Mouse (Mus musculus): ENCODE measurements around the gene Cacna1i. TPM values are rescaled to one million over a fixed set of nuclear protein-coding genes. Genes with fewer than 3 reads are reported as not detected.
A peak's percentile ranks its signal among the peaks of the same experiment; 100 is the strongest.

Gene Cacna1i
- total RNA-seq (2021), result 10 to 100 TPM; 36.1 to 41.4 TPM
- long read RNA-seq, experiment 1, partial matches to known transcripts, result 2 of 17 reads
- long read RNA-seq, experiment 1, other reads (novel, unspliced or antisense), result 15 of 17 reads
- long read RNA-seq, experiment 2, partial matches to known transcripts, result 7 of 27 reads
- long read RNA-seq, experiment 2, other reads (novel, unspliced or antisense), result 20 of 27 reads

DNA sequence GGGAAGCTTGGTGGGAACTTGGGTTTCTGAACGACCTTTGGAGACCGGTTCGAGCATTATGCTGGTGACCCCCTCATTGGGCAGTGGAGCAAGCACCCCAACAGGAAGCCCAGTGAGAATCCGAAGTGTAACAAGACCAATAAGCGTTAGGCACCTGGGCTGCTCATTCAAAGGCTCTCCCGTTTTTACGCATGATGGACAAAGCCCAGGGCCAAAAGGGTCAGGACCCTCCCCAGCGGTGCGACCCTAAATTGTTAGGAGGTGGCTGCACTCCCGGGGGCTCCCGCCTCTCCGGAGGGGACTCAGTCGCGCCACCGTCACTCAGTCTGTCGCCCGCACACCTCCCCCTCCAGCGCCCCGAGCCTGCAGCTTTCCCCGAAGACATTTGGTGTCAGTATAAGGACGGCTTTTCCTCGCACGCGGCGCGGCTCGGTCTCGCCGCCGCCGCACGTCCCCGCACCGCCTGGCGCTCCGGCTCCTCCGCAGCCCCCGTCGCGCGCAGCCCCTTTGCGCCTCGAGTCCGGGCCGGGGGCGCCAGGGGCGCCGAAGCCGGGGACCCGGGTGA is at the start of gene Cacna1i:
Cacna1i (plus strand) TSS at position 388 of the 565 bp plus-strand sequence.
- TF ChIP-seq CTCF (conservative IDR thresholded peaks at IDR 0.05), result peak; percentile 47
- Histone ChIP-seq H3K4me3 (peak within 1 kb of the TSS; percentile 68), H3K27ac (peak within 1 kb of the TSS; percentile 88)
- DNase-seq (ENCODE audit: low spot score in 2 of 2), result peak; percentile 69 to 73

- H3K4me3 ChIP-seq, result no peak overlapping the region
- no peak overlapping the region for H3K27ac ChIP-seq
- no peak for DNase-seq (ENCODE audit: low spot score in 2 of 2)
- TF ChIP-seq CTCF (conservative IDR thresholded peaks at IDR 0.05), result no peak
Observed at GRCm38 (mm10) chr15:80248135-80248534, 38.9 kb upstream of the Cacna1i start.

DNA sequence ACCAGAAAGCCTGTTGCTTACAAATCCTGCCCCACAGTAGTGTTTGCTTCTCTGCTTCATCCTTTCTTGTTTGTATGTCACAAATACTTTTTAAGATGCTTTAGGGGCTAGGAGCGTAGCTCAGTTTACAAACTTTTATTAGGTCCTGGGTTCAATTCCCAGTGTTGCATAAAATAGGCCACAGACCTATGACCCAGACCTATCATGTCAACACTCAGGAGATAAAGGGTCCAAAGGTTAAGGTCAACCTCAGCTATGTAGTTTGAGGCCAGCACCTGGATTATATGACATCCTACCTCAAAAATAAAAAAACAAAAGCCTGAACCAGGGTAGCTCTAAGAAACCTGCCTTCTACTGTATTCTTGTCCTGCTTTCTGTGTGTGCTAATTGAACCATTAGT is 38.4 kb upstream of the Cacna1i start:
- no peak for DNase-seq (ENCODE audit: low spot score in 2 of 2)
- no peak for TF ChIP-seq CTCF (conservative IDR thresholded peaks at IDR 0.05)
- Histone ChIP-seq H3K4me3 (no peak overlapping the region), H3K27ac (no peak overlapping the region)

DNA sequence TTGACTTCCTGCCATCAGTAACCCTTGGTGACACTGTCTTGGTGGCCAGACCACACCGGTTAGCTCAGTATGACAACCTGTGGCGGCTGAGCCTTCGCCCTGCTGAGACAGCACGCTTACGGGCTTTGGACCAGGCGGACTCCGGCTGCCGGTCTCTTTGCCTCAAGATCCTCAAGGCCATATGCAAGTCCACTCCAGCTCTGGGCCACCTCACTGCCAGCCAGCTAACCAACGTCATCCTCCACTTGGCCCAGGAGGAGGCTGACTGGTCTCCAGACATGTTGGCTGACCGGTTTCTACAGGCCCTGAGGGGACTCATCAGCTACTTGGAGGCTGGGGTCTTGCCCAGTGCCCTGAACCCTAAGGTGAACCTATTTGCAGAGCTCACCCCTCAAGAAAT is 37.4 kb upstream of the Cacna1i start:
- no peak for DNase-seq (ENCODE audit: low spot score in 2 of 2)
- Histone ChIP-seq H3K27ac (no peak overlapping the region), H3K4me3 (no peak overlapping the region)
- no peak for TF ChIP-seq CTCF (conservative IDR thresholded peaks at IDR 0.05)

DNA sequence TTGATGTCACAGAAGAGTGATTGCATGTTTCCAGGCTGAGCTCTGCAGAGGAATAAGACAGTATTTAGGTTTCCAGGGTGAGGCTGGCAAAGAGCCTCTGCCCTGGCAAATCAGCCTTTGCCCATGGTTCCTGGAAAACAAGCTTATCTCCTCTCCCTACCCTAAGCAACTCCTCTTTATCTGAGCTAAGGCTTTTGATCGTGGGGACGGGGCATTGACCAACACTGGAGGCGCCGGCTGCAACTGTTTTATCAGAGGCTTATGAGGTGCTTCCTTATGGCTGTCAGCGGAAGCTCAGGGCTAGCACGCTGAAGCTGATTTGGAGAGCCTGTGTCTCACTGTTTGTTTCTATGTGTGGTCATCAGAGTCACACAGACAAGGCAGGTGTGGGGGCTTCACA is 36.5 kb upstream of the Cacna1i start:
- no peak for TF ChIP-seq CTCF (conservative IDR thresholded peaks at IDR 0.05)
- no peak for DNase-seq (ENCODE audit: low spot score in 2 of 2)
- peak overlapping the region; percentile 55; the same call in 1 of the 2 replicates for H3K27ac ChIP-seq
- no peak overlapping the region for H3K4me3 ChIP-seq

- no peak for DNase-seq (ENCODE audit: low spot score in 2 of 2)
- Histone ChIP-seq H3K4me3 (no peak overlapping the region), H3K27ac (peak overlapping the region; percentile 100; the same call in 1 of the 2 replicates)
- TF ChIP-seq CTCF (conservative IDR thresholded peaks at IDR 0.05), result no peak
Observed at GRCm38 (mm10) chr15:80253530-80253929, 33.5 kb upstream of the Cacna1i start.

- H3K4me3 ChIP-seq, result peak overlapping the region; percentile 80
- DNase-seq (ENCODE audit: low spot score in 2 of 2), result no peak
- H3K27ac ChIP-seq, result peak overlapping the region; percentile 100
- no peak for TF ChIP-seq CTCF (conservative IDR thresholded peaks at IDR 0.05)
Observed at GRCm38 (mm10) chr15:80254207-80254606, 32.8 kb upstream of the Cacna1i start.

DNA sequence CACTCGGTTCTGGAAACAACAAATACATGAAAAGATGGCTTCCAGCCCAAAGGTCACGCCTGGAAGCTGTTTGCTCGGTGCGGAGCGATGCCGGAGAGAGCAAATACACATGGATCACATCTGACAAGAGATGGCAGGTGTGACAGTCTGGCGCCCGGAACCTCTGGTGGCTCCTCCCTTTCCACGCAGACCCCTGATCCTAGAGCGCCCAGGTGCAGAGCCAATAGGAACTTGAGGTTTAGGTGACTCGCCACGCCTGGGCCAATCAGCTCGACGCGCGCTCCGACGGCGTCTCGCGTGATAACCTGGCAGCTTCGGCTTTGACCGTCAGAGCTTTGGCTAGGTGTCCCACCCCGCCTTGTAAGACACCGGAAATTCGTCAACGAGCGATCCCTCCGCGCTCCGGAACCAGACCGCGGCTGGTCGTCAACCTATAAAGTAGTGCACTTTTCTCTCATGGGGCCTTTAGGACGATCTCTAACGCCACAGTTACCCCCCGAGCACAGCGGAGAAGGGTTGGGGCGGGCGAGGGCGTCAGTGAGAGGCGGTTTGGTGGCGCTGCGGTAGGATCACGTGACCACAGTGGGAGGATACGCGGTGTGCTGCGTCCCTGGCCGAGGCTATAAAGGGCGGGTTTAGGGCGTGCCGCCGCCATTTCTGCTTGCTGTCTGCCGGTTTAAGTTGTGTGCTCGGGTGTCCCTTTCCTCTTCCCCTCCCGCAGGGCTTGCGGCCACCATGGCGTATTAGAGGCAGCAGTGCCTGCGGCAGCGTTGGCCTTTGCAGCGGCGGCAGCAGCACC is 32.0 kb upstream of the Cacna1i start, which contains the start of gene Atf4:
Atf4 (plus strand) TSS at position 338 of the 799 bp plus-strand sequence.
- TF ChIP-seq CTCF (conservative IDR thresholded peaks at IDR 0.05), result no peak
- Histone ChIP-seq H3K4me3 (peak within 1 kb of the TSS; percentile 80), H3K27ac (peak within 1 kb of the TSS; percentile 100)
- DNase-seq (ENCODE audit: low spot score in 2 of 2), result peak; percentile 99

DNA sequence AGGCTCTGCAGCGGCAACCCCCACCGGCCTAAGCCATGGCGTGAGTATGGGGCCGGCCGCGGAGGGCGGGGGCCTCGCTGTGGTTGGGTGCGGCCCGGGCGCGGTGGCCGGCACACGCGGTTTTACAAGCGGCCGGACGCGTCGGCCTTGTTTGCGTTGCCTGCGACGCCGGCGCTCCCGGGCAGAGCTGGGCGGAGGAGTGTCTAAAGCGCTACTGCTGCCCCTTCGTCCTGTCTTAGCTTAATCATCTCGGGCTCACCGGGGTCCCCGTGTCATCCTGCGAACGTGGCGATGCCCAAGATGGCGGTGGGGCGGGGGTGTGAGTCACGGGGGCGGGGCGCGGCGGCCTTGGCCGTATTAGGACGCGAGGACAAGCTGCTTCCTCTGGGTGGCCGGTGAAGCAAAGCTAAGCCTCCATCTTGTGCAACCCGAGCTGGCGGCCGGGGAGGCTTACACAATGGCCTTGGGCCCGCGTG is 31.4 kb upstream of the Cacna1i start:
- no peak; the same call in 1 of the 2 replicates for TF ChIP-seq CTCF (conservative IDR thresholded peaks at IDR 0.05)
- peak in 1 of 2 experiments; percentile 56 for DNase-seq (ENCODE audit: low spot score in 2 of 2)
- H3K27ac ChIP-seq, result peak overlapping the region; percentile 100
- H3K4me3 ChIP-seq, result peak overlapping the region; percentile 80

GRCm38 (mm10) chr15:80256242-80256641 is 30.8 kb upstream of the Cacna1i start:
- H3K27ac ChIP-seq, result peak overlapping the region; percentile 100
- DNase-seq (ENCODE audit: low spot score in 2 of 2), result no peak
- H3K4me3 ChIP-seq, result peak overlapping the region; percentile 80
- no peak for TF ChIP-seq CTCF (conservative IDR thresholded peaks at IDR 0.05)

DNA sequence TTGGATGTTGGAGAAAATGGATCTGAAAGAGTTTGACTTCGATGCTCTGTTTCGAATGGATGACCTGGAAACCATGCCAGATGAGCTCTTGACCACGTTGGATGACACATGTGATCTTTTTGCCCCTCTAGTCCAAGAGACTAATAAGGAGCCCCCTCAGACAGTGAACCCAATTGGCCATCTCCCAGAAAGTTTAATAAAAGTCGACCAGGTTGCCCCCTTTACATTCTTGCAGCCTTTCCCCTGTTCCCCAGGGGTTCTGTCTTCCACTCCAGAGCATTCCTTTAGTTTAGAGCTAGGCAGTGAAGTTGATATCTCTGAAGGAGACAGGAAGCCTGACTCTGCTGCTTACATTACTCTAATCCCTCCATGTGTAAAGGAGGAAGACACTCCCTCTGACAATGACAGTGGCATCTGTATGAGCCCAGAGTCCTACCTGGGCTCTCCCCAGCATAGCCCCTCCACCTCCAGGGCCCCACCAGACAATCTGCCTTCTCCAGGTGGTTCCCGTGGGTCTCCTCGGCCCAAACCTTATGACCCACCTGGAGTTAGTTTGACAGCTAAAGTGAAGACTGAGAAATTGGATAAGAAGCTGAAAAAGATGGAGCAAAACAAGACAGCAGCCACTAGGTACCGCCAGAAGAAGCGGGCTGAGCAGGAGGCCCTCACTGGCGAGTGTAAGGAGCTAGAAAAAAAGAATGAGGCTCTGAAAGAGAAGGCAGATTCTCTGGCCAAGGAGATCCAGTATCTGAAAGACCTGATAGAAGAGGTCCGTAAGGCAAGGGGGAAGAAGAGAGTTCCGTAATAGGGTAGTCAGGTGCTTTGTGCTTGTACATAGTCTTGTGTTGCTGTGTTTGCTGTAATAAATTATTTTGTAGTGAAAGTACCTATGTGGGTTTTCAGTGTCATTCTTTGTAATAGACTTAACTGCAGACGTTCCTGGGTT is 30.1 kb upstream of the Cacna1i start:
- DNase-seq (ENCODE audit: low spot score in 2 of 2), result no peak
- Histone ChIP-seq H3K4me3 (peak overlapping the region; percentile 80), H3K27ac (peak overlapping the region; percentile 100)
- no peak for TF ChIP-seq CTCF (conservative IDR thresholded peaks at IDR 0.05)

- DNase-seq (ENCODE audit: low spot score in 2 of 2), result no peak
- H3K4me3 ChIP-seq, result peak overlapping the region; percentile 80
- TF ChIP-seq CTCF (conservative IDR thresholded peaks at IDR 0.05), result no peak
- peak overlapping the region; percentile 100 for H3K27ac ChIP-seq
Observed at GRCm38 (mm10) chr15:80257602-80258239, 29.3 kb upstream of the Cacna1i start.
